In genomic region chr1:33719733-33720225, GRCm38 (mm10) we compare ENCODE assay signal across 8 mouse cellular contexts. TPM values are rescaled to one million over a fixed set of nuclear protein-coding genes. Genes with fewer than 3 reads are reported as not detected.
DNase-seq lines count a peak whose midpoint lies in the region; ATAC-seq lines count a peak whose summit lies in the region.

TSS of gene Rab23 (plus strand) at chr1:33719887.

- H3K36me3 ChIP-seq in hindbrain, embryonic 16.5 days (ENCODE audit: control insufficient read depth, insufficient read depth, low read length): peaks cover 8% of the 10 kb centered on the region; the same call in 1 of the 2 replicates

- peak within 1 kb of the TSS; percentile 64 for H3K4me2 ChIP-seq in hindbrain, embryonic 16.5 days (ENCODE audit: low read length)

- H3K4me3 ChIP-seq in hindbrain, embryonic 16.5 days (ENCODE audit: low read length): peak within 1 kb of the TSS; percentile 82

- WGBS in hindbrain, embryonic 16.5 days: under 1% methylated on average over 54 of the region's 54 CpGs

- no peaks in the 10 kb centered on the region for H3K9me3 ChIP-seq in hindbrain, embryonic 16.5 days (ENCODE audit: control insufficient read depth, low read length)

- ATAC-seq in hindbrain, embryonic 16.5 days: peak; percentile 98

- peak; percentile 94 for DNase-seq in ZHBTc4 (ENCODE audit: low read depth, low spot score)
- peak; percentile 68 to 82 for DNase-seq in cerebellum, postnatal 4 days (ENCODE audit: low spot score in 2 of 2)
- DNase-seq in gastrocnemius, adult 18-20 months (ENCODE audit: low spot score): peak; percentile 65
- peak; percentile 80 for DNase-seq in left cerebral cortex, adult 11 months (ENCODE audit: low spot score)
- peak; percentile 76 for DNase-seq in lung, postnatal 36 days
- DNase-seq in retina, postnatal 1 day: peak; percentile 91
- DNase-seq in thymus, postnatal 4 days: peak; percentile 85

- H3K4me1 ChIP-seq in hindbrain, embryonic 16.5 days (ENCODE audit: control insufficient read depth, insufficient read depth, low read depth, low read length): peaks cover 5% of the 10 kb centered on the region

- peak within 1 kb of the TSS; percentile 93 for H3K9ac ChIP-seq in hindbrain, embryonic 16.5 days (ENCODE audit: low read depth, low read length)

- peak within 1 kb of the TSS; percentile 93 for H3K27ac ChIP-seq in hindbrain, embryonic 16.5 days (ENCODE audit: low read depth, low read length)

- H3K27me3 ChIP-seq in hindbrain, embryonic 16.5 days (replicated peaks; ENCODE audit: control insufficient read depth, insufficient read depth, low read length): no peaks in the 10 kb centered on the region

RNA-seq across cellular contexts. Expression of gene Rab23, which starts in this region (rescaled TPM):
- 1 to 10 TPM; 4.7 to 4.8 TPM for total RNA-seq in gastrocnemius, adult 18-20 months (2021)
- polyA plus RNA-seq in hindbrain, embryonic 16.5 days (2015; fragmentation: Nextera tagmentation; extraction: Ambion mirVana): 29.2 and 30.0 TPM in 2 replicates

Comparison
In these comparisons a context has a peak if more than half of its experiments do, and no peak if none do; other contexts are left out.
1. Peak in every context shown above with its lines: DNase-seq, ATAC-seq, H3K4me3 ChIP-seq and H3K27ac ChIP-seq.